Mouse (Mus musculus) limb, embryonic 14.5 days (tissue): ENCODE data around the gene Taf15. TPM values are rescaled to one million over a fixed set of nuclear protein-coding genes. Genes with fewer than 3 reads are reported as not detected.

Experiments
- ATAC-seq: fragments of 200-750 bp; cut with Nextera tagmentation; 2 replicates; pipeline ENCODE4 v1.8.0; 2017; ENCODE audit warnings: low read depth, moderate number of reproducible peaks, moderate TSS enrichment; ENCODE audit not compliant: low FRiP score
- DNase-seq: peaks from one replicate; pipeline ENCODE4 v3.0.0-alpha.2; 2015; ENCODE audit warnings: low spot score
- H3K27ac ChIP-seq: fragments of 300-500 bp; sonication (generic); replicated peaks from 2 replicates; pipeline ENCODE4 v1.5.1; 2014; ENCODE audit warnings: low read depth, mild to moderate bottlenecking, low read length, moderate library complexity, mixed read lengths
- H3K27me3 ChIP-seq: fragments of 300-500 bp; sonication (generic); 2 replicates; pipeline ENCODE4 v1.6.1; 2014; ENCODE audit warnings: low read length, mixed read lengths; ENCODE audit not compliant: control insufficient read depth, insufficient read depth
- H3K36me3 ChIP-seq: fragments of 300-500 bp; sonication (generic); 2 replicates; pipeline ENCODE4 v1.6.1; 2014; ENCODE audit warnings: mild to moderate bottlenecking, low read length, moderate library complexity, mixed read lengths; ENCODE audit not compliant: control insufficient read depth, insufficient read depth
- H3K4me1 ChIP-seq: fragments of 300-500 bp; sonication (generic); 2 replicates; pipeline ENCODE4 v1.6.1; 2014; ENCODE audit warnings: antibody characterized with exemption, low read length, mixed read lengths; ENCODE audit not compliant: control insufficient read depth, insufficient read depth
- H3K4me2 ChIP-seq: fragments of 300-500 bp; sonication (generic); replicated peaks from 2 replicates; pipeline ENCODE4 v1.6.1; 2014; ENCODE audit warnings: low read depth, mild to moderate bottlenecking, low read length, moderate library complexity; ENCODE audit not compliant: severe bottlenecking
- H3K4me3 ChIP-seq: fragments of 300-500 bp; sonication (generic); replicated peaks from 2 replicates; pipeline ENCODE4 v1.5.1; 2014; ENCODE audit warnings: low read length
- H3K9ac ChIP-seq: fragments of 300-500 bp; sonication (generic); 2 replicates; pipeline ENCODE4 v1.6.1; 2014; ENCODE audit warnings: mild to moderate bottlenecking, low read depth, low read length, moderate library complexity; ENCODE audit not compliant: severe bottlenecking
- H3K9me3 ChIP-seq: fragments of 300-500 bp; sonication (generic); 2 replicates; pipeline ENCODE4 v1.6.1; 2016; ENCODE audit warnings: low read length; ENCODE audit not compliant: control insufficient read depth
- POLR2A ChIP-seq: fragments of 200-500 bp; IDR thresholded peaks from 2 replicates; pipeline ENCODE4 v1.8.0; 2012; ENCODE audit warnings: inconsistent platforms, mild to moderate bottlenecking, moderate library complexity, borderline replicate concordance; ENCODE audit not compliant: insufficient read depth, insufficient read length; ENCODE audit errors: extremely low read depth
- WGBS: fragments of 180-500 bp; shearing (Covaris S2); extraction: QIAGEN DNeasy Blood & Tissue Kit; methylation state at CpG from one replicate; pipeline ENCODE4 v1.1.7; 2014; 5-methylcytosine and 5-hydroxymethylcytosine counted together
- polyA plus RNA-seq, 2 experiments: library from polyadenylated mRNA; depleted of rRNA in 1 of 2; stranded (reverse) in 1 of 2; unstranded in 1 of 2; fragments of >200 nt; fragmentation: Nextera tagmentation in 1 of 2; extraction: Ambion mirVana in 1 of 2; gene quantifications; 2 replicates each; pipeline versions ENCODE4 v1.2.1 to v1.2.3; 2012 to 2014

The Taf15 gene
- 60.0 and 103 TPM in 2 replicates for polyA plus RNA-seq (2012; rRNA removed)
- 8.3 and 10.9 TPM in 2 replicates for polyA plus RNA-seq (2014; fragmentation: Nextera tagmentation; extraction: Ambion mirVana)

GRCm38 (mm10) chr11:83472324-83473234 lies at the start of gene Taf15:
Taf15 (plus strand) TSS chr11:83473086.
- peak; percentile 97 for DNase-seq
- Histone ChIP-seq H3K9me3 (no peaks in the 10 kb centered on the region), H3K4me1 (peaks cover 13% of the 10 kb centered on the region), H3K36me3 (peaks cover 4% of the 10 kb centered on the region), H3K27ac (peak within 1 kb of the TSS; percentile 92), H3K4me3 (peak within 1 kb of the TSS; percentile 86), H3K9ac (peak within 1 kb of the TSS; percentile 81), H3K27me3 (no peaks in the 10 kb centered on the region), H3K4me2 (peak within 1 kb of the TSS; percentile 80)
- peak; percentile 82; the same call in 1 of the 2 replicates for TF ChIP-seq POLR2A
- WGBS: 1% methylated on average over 58 of the region's 66 CpGs
- peak; percentile 98 for ATAC-seq

GRCm38 (mm10) chr11:83424681-83425080 lies 48.2 kb upstream of the Taf15 start:
- Histone ChIP-seq H3K4me1 (no peaks in the 10 kb centered on the region), H3K4me2 (no peak overlapping the region), H3K9me3 (no peaks in the 10 kb centered on the region), H3K27ac (no peak overlapping the region), H3K4me3 (no peak overlapping the region), H3K36me3 (no peaks in the 10 kb centered on the region), H3K9ac (no peak overlapping the region), H3K27me3 (peaks cover 44% of the 10 kb centered on the region)
- 7% methylated on average over 8 of the region's 8 CpGs for WGBS
- DNase-seq (peak; percentile 77), ATAC-seq (no peak)
- TF ChIP-seq POLR2A: no peak

GRCm38 (mm10) chr11:83426964-83427363 lies 45.9 kb upstream of the Taf15 start:
- Histone ChIP-seq H3K4me2 (no peak overlapping the region), H3K9me3 (no peaks in the 10 kb centered on the region), H3K27me3 (peaks cover 30% of the 10 kb centered on the region), H3K27ac (no peak overlapping the region), H3K4me1 (no peaks in the 10 kb centered on the region), H3K4me3 (no peak overlapping the region), H3K36me3 (no peaks in the 10 kb centered on the region), H3K9ac (no peak overlapping the region)
- no peak for TF ChIP-seq POLR2A
- DNase-seq (no peak), ATAC-seq (no peak)
- WGBS: 21% methylated on average over 16 of the region's 17 CpGs

- no peak within 1 kb of the TSS for H3K27ac ChIP-seq
- H3K27me3 ChIP-seq: peaks cover 30% of the 10 kb centered on the region
- no peaks in the 10 kb centered on the region for H3K36me3 ChIP-seq
- no peak for ATAC-seq
- 54% methylated on average over 5 of the region's 5 CpGs for WGBS
- no peak within 1 kb of the TSS for H3K4me2 ChIP-seq
- TF ChIP-seq POLR2A: no peak
- H3K9ac ChIP-seq: no peak within 1 kb of the TSS; the same call in 1 of the 2 replicates
- no peaks in the 10 kb centered on the region for H3K9me3 ChIP-seq
- DNase-seq: no peak
- H3K4me3 ChIP-seq: no peak within 1 kb of the TSS
- no peaks in the 10 kb centered on the region for H3K4me1 ChIP-seq
Measured at GRCm38 (mm10) chr11:83429355-83429754, 43.5 kb upstream of the Taf15 start, which contains the start of gene Gas2l2. Gas2l2 (minus strand) TSS chr11:83429455.

GRCm38 (mm10) chr11:83432533-83432932 lies 40.4 kb upstream of the Taf15 start:
- Histone ChIP-seq H3K4me3 (no peak overlapping the region), H3K27ac (no peak overlapping the region), H3K27me3 (peaks cover 16% of the 10 kb centered on the region), H3K36me3 (no peaks in the 10 kb centered on the region), H3K4me1 (no peaks in the 10 kb centered on the region), H3K9ac (no peak overlapping the region), H3K9me3 (no peaks in the 10 kb centered on the region), H3K4me2 (no peak overlapping the region)
- DNase-seq (no peak), ATAC-seq (no peak)
- TF ChIP-seq POLR2A: no peak
- WGBS: 63% methylated on average over 2 of the region's 2 CpGs
